Mouse (Mus musculus): ENCODE data around the gene Prrc2b.

DNA sequence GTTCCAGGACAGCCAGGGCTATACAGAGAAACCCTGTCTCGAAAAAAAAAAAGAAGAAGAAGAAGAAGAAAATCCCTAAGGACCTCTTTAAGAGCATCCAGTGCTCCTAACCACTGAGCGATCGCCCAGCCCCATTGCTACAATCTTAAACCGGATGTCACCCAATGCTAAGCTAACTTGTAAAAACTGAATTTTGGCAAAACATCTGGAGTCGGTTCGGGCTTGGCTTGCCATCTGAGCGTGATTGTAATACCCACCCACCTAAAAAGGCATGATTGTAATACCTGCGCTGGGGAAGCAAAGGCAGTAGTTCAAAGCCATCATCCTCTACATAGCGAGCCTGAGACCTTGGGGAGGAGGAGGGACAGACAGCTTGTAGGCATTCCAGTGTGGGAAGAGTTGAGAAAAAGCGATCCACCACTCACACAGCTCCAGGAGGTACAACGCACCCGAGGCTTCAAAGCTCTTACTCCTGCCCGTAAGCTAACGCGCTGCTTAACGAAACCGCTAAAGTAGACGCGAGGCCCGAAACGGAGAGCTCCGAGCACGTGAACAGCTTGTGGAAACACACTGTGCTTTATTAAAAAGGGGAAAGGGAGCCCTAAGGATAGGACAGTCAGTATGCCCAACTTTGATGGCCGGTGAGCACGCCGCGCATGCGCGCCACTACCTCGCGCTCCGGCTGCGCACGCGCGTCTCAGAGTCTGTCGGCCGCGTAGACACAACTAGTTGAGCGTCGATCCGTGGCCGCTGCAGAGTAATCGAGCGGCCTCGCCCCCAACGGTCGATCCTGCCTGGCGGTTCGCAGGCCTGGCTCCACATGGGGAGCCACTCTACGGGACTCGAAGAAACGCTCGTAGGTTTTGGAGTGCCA is 85.2 kb downstream of the Prrc2b start, which contains the start of gene Pomt1:
- TF ChIP-seq CTCF (IDR thresholded peaks at IDR 0.05) (peak; percentile 24; the same call in 1 of the 2 replicates), EP300 (IDR thresholded peaks at IDR 0.05; ENCODE audit: insufficient read depth, low read depth, low read length) (peak; percentile 39), POLR2A (IDR thresholded peaks at IDR 0.05; ENCODE audit: insufficient read depth, low read depth, low read length) (peak; percentile 95)
